Comparison of ENCODE assay signal across 11 mouse cellular contexts in genomic region chr13:100950348-100951184, GRCm38 (mm10).
A peak's percentile ranks its signal among the peaks of the same experiment; 100 is the strongest.
DNase-seq lines count a peak whose midpoint lies in the region; ATAC-seq lines count a peak whose summit lies in the region.
"Had no signal": no experiment of that assay in that cellular context is flagged by ENCODE, and none has a peak within 500 bp of the region (broad histone marks: within the 10 kb centered on the region; RNA-seq: fewer than 3 reads in every experiment).

No protein-coding gene starts in this region.

- peaks cover 16% of the 10 kb centered on the region for H3K4me1 ChIP-seq in kidney, embryonic 16.5 days (ENCODE audit: insufficient read depth, low read length)
- 0 out of 2 replicates have a peak, but pooled peaks cover 4% of the 10 kb centered on the region for H3K4me1 ChIP-seq in forebrain, embryonic 14.5 days (ENCODE audit: control insufficient read depth, insufficient read depth, low read length)
- H3K4me1 ChIP-seq in heart, embryonic 15.5 days (replicated peaks), result peaks cover 11% of the 10 kb centered on the region
- H3K4me1 ChIP-seq in lung, embryonic 16.5 days (replicated peaks; ENCODE audit: control insufficient read depth, insufficient read depth, low read length), result peaks cover 13% of the 10 kb centered on the region; the same call in 1 of the 2 replicates

- no peak overlapping the region for H3K9ac ChIP-seq in kidney, embryonic 16.5 days (replicated peaks; ENCODE audit: low read length)
- H3K9ac ChIP-seq in forebrain, embryonic 14.5 days (ENCODE audit: low read length), result no peak overlapping the region
- no peak overlapping the region for H3K9ac ChIP-seq in heart, embryonic 15.5 days
- no peak overlapping the region for H3K9ac ChIP-seq in lung, embryonic 16.5 days (ENCODE audit: low read length)
- H3K9ac ChIP-seq: limb, embryonic 15.5 days had no signal

- no peak for DNase-seq in kidney, adult 18-20 months
- DNase-seq in forebrain, embryonic 14.5 days (ENCODE audit: low spot score), result peak; percentile 70
- DNase-seq in right cerebral cortex, postnatal 25 days, result no peak
- no peak for DNase-seq in spleen, postnatal 14 days (ENCODE audit: low spot score in 2 of 2)
- no peak for DNase-seq in cerebellum, postnatal 10 days
- DNase-seq: thymus, postnatal 36 days had no signal

- WGBS in kidney, embryonic 16.5 days, result 24% methylated on average over 7 of the region's 7 CpGs
- 16% methylated on average over 7 of the region's 7 CpGs for WGBS in forebrain, embryonic 14.5 days
- WGBS in heart, embryonic 15.5 days, result 19% methylated on average over 7 of the region's 7 CpGs
- 26% methylated on average over 7 of the region's 7 CpGs for WGBS in lung, embryonic 16.5 days

- H3K4me2 ChIP-seq in kidney, embryonic 16.5 days (replicated peaks; ENCODE audit: low read depth, low read length), result no peak overlapping the region
- no peak overlapping the region for H3K4me2 ChIP-seq in forebrain, embryonic 14.5 days (ENCODE audit: low read length)
- no peak overlapping the region for H3K4me2 ChIP-seq in heart, embryonic 15.5 days
- no peak overlapping the region for H3K4me2 ChIP-seq in lung, embryonic 16.5 days (ENCODE audit: low read depth, low read length)
- H3K4me2 ChIP-seq: limb, embryonic 15.5 days had no signal

- 0 out of 2 replicates have a peak, but pooled peaks cover 2% of the 10 kb centered on the region for H3K9me3 ChIP-seq in kidney, embryonic 16.5 days (ENCODE audit: low read length)
- H3K9me3 ChIP-seq in forebrain, embryonic 14.5 days (replicated peaks; ENCODE audit: control insufficient read depth, low read length), result no peaks in the 10 kb centered on the region
- no peaks in the 10 kb centered on the region for H3K9me3 ChIP-seq in heart, embryonic 15.5 days (replicated peaks)
- no peaks in the 10 kb centered on the region for H3K9me3 ChIP-seq in lung, embryonic 16.5 days (ENCODE audit: control insufficient read depth, low read length)
- H3K9me3 ChIP-seq: limb, embryonic 15.5 days had no signal

- peak overlapping the region; percentile 64 for H3K27ac ChIP-seq in kidney, embryonic 16.5 days (ENCODE audit: low read length)
- no peak overlapping the region for H3K27ac ChIP-seq in forebrain, embryonic 14.5 days (ENCODE audit: low read depth, low read length)
- peak overlapping the region; percentile 45; the same call in 1 of the 2 replicates for H3K27ac ChIP-seq in heart, embryonic 15.5 days
- H3K27ac ChIP-seq in lung, embryonic 16.5 days (ENCODE audit: low read length), result peak overlapping the region; percentile 44
- H3K27ac ChIP-seq: limb, embryonic 15.5 days had no signal

- no peak overlapping the region for H3K4me3 ChIP-seq in kidney, embryonic 16.5 days (ENCODE audit: low read length)
- no peak overlapping the region for H3K4me3 ChIP-seq in forebrain, embryonic 14.5 days (ENCODE audit: low read depth, low read length)
- no peak overlapping the region for H3K4me3 ChIP-seq in heart, embryonic 15.5 days
- no peak overlapping the region for H3K4me3 ChIP-seq in lung, embryonic 16.5 days (ENCODE audit: low read length)
- H3K4me3 ChIP-seq: erythroblast, embryonic 14.5 days; limb, embryonic 15.5 days had no signal

- no peaks in the 10 kb centered on the region for H3K27me3 ChIP-seq in kidney, embryonic 16.5 days (ENCODE audit: insufficient read depth, low read length)
- no peaks in the 10 kb centered on the region for H3K27me3 ChIP-seq in forebrain, embryonic 14.5 days (replicated peaks; ENCODE audit: control insufficient read depth, insufficient read depth, low read length)
- no peaks in the 10 kb centered on the region for H3K27me3 ChIP-seq in heart, embryonic 15.5 days
- H3K27me3 ChIP-seq in lung, embryonic 16.5 days (ENCODE audit: control insufficient read depth, insufficient read depth, low read depth, low read length), result no peaks in the 10 kb centered on the region
- H3K27me3 ChIP-seq: limb, embryonic 15.5 days had no signal

- ATAC-seq in kidney, embryonic 16.5 days (ENCODE audit: low FRiP score, low TSS enrichment), result peak; percentile 86
- peak; percentile 57 for ATAC-seq in forebrain, embryonic 14.5 days
- ATAC-seq in heart, embryonic 15.5 days (replicated peaks; ENCODE audit: insufficient number of reproducible peaks, insufficient read depth, low FRiP score, low read depth), result peak; percentile 75
- ATAC-seq in lung, embryonic 16.5 days (ENCODE audit: low read depth), result peak; percentile 80

- no peaks in the 10 kb centered on the region for H3K36me3 ChIP-seq in kidney, embryonic 16.5 days (ENCODE audit: insufficient read depth, low read length)
- H3K36me3 ChIP-seq in forebrain, embryonic 14.5 days (ENCODE audit: control insufficient read depth, insufficient read depth, low read length), result no peaks in the 10 kb centered on the region
- H3K36me3 ChIP-seq in heart, embryonic 15.5 days, result no peaks in the 10 kb centered on the region
- H3K36me3 ChIP-seq in lung, embryonic 16.5 days (ENCODE audit: control insufficient read depth, insufficient read depth, low read length), result no peaks in the 10 kb centered on the region
- H3K36me3 ChIP-seq: limb, embryonic 15.5 days had no signal
